24 mouse cellular contexts compared by ENCODE assay signal in the genomic region with DNA sequence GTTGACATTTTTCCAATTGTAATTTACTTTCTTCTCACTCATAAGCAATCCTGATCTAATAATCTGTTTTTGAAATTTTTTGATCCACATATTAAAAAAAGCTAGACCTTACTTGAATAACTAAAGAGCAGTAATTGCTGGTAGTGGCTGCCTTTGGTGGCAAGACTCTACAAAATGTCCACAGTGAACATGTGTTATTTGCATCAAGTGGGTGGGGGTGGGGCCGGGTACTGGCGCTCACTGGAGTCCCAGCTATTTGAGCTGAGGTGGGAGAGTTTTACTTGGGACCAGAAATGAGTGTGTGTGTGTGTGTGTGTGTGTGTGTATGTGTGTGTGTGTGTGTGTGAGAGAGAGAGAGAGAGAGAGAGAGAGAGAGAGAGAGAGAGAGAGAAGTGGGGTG.
DNase-seq lines count a peak whose midpoint lies in the region; ATAC-seq and TF ChIP-seq lines count a peak whose summit lies in the region.
"Had no signal": no experiment of that assay in that cellular context is flagged by ENCODE, and none has a peak within 500 bp of the region (broad histone marks: within the 10 kb centered on the region; RNA-seq: fewer than 3 reads in every experiment).

No protein-coding gene starts in this region.

- DNase-seq in gastrocnemius, adult 2 months: no peak
- no peak for DNase-seq in gastrocnemius, postnatal 25 days
- no peak for DNase-seq in limb, embryonic 10.5 days (ENCODE audit: low spot score)
- no peak for DNase-seq in right cerebral cortex, adult 2 months (ENCODE audit: low spot score in 2 of 2)
- DNase-seq: adrenal gland, postnatal 25 days; cerebellum, adult 8-10 months; gastrocnemius, postnatal 10 days; heart, adult 11 months; heart, postnatal 14 days; kidney, adult 2 months; kidney, postnatal 14 days; lung, embryonic 14.5 days; lung, postnatal 36 days; right cerebral cortex, postnatal 4 days had no signal

- intact Hi-C loops in gastrocnemius, adult 2 months (cut with DNase I): no loop called here

- 48% methylated on average over 2 of the region's 2 CpGs for WGBS in intestine, embryonic 16.5 days
- 61% methylated on average over 2 of the region's 2 CpGs for WGBS in intestine, postnatal 0 days
- 78% methylated on average over 2 of the region's 2 CpGs for WGBS in limb, embryonic 10.5 days
- WGBS in small intestine, adult 2 months: 81% methylated on average over 2 of the region's 2 CpGs

- H3K9ac ChIP-seq in intestine, embryonic 16.5 days (ENCODE audit: low read depth, low read length): no peak overlapping the region
- no peak overlapping the region for H3K9ac ChIP-seq in intestine, postnatal 0 days (ENCODE audit: low read depth, low read length)
- H3K9ac ChIP-seq: forebrain, embryonic 13.5 days; limb, embryonic 15.5 days; liver, embryonic 14.5 days; lung, embryonic 14.5 days; midbrain, embryonic 15.5 days; neural tube, embryonic 12.5 days had no signal

- ATAC-seq in intestine, embryonic 16.5 days: no peak
- ATAC-seq in intestine, postnatal 0 days: no peak
- ATAC-seq: forebrain, embryonic 13.5 days; hindbrain, postnatal 0 days; midbrain, embryonic 15.5 days had no signal

- H3K27me3 ChIP-seq in intestine, embryonic 16.5 days (replicated peaks; ENCODE audit: control insufficient read depth, insufficient read depth, low read length): no peaks in the 10 kb centered on the region
- H3K27me3 ChIP-seq in intestine, postnatal 0 days (replicated peaks; ENCODE audit: control insufficient read depth, insufficient read depth, low read length): no peaks in the 10 kb centered on the region
- no peaks in the 10 kb centered on the region for H3K27me3 ChIP-seq in limb, embryonic 10.5 days (ENCODE audit: low read depth, poor library complexity, severe bottlenecking)
- H3K27me3 ChIP-seq in small intestine, adult 2 months (ENCODE audit: control insufficient read depth, insufficient read depth, low read length): no peaks in the 10 kb centered on the region
- H3K27me3 ChIP-seq: forebrain, embryonic 13.5 days; limb, embryonic 15.5 days; midbrain, embryonic 15.5 days; neural tube, embryonic 12.5 days had no signal

- H3K27ac ChIP-seq in gastrocnemius, adult 2 months: peak overlapping the region; percentile 43
- H3K27ac ChIP-seq in intestine, embryonic 16.5 days (ENCODE audit: low read length): peak overlapping the region; percentile 84; the same call in 1 of the 2 replicates
- no peak overlapping the region for H3K27ac ChIP-seq in intestine, postnatal 0 days (ENCODE audit: low read depth, low read length)
- peak overlapping the region; percentile 87 for H3K27ac ChIP-seq in limb, embryonic 10.5 days
- H3K27ac ChIP-seq in small intestine, adult 2 months (ENCODE audit: insufficient read depth, low read depth, low read length): peak overlapping the region; percentile 52; the same call in 1 of the 2 replicates
- H3K27ac ChIP-seq: forebrain, embryonic 13.5 days; hindbrain, postnatal 0 days; liver, embryonic 14.5 days; midbrain, embryonic 15.5 days; neural tube, embryonic 12.5 days had no signal

- no peak for TF ChIP-seq POLR2A in small intestine, adult 2 months (IDR thresholded peaks at IDR 0.05; ENCODE audit: low read depth, low read length)

- TF ChIP-seq CTCF in gastrocnemius, adult 2 months (IDR thresholded peaks at IDR 0.05): no peak
- TF ChIP-seq CTCF in intestine, postnatal 0 days (IDR thresholded peaks at IDR 0.05; ENCODE audit: low read depth): no peak
- TF ChIP-seq CTCF in small intestine, adult 2 months (IDR thresholded peaks at IDR 0.05; ENCODE audit: extremely low read depth, insufficient read length, insufficient replicate concordance, low read depth, low read length): no peak

- H3K4me3 ChIP-seq in gastrocnemius, adult 2 months: no peak overlapping the region
- H3K4me3 ChIP-seq in intestine, embryonic 16.5 days (ENCODE audit: low read length): no peak overlapping the region
- H3K4me3 ChIP-seq in intestine, postnatal 0 days (ENCODE audit: low read depth, low read length): no peak overlapping the region
- H3K4me3 ChIP-seq in limb, embryonic 10.5 days: no peak overlapping the region
- H3K4me3 ChIP-seq in small intestine, adult 2 months (ENCODE audit: low read depth, low read length): no peak overlapping the region
- H3K4me3 ChIP-seq: erythroblast, embryonic 14.5 days; forebrain, embryonic 13.5 days; limb, embryonic 15.5 days; midbrain, embryonic 15.5 days; neural tube, embryonic 12.5 days had no signal

- no peaks in the 10 kb centered on the region for H3K36me3 ChIP-seq in intestine, embryonic 16.5 days (ENCODE audit: control insufficient read depth, insufficient read depth, low read length)
- H3K36me3 ChIP-seq in intestine, postnatal 0 days (ENCODE audit: control insufficient read depth, insufficient read depth): no peaks in the 10 kb centered on the region; the same call in 1 of the 2 replicates
- H3K36me3 ChIP-seq in limb, embryonic 10.5 days: 0 out of 2 replicates have a peak, but pooled peaks cover 6% of the 10 kb centered on the region
- no peaks in the 10 kb centered on the region for H3K36me3 ChIP-seq in small intestine, adult 2 months (ENCODE audit: control insufficient read depth, insufficient read depth, low read length)
- H3K36me3 ChIP-seq: limb, embryonic 15.5 days; midbrain, embryonic 15.5 days; neural tube, embryonic 12.5 days had no signal

- no peak overlapping the region for H3K4me2 ChIP-seq in intestine, embryonic 16.5 days (ENCODE audit: low read depth, low read length)
- no peak overlapping the region for H3K4me2 ChIP-seq in intestine, postnatal 0 days (replicated peaks; ENCODE audit: low read depth)
- H3K4me2 ChIP-seq: forebrain, embryonic 13.5 days; limb, embryonic 15.5 days; lung, embryonic 14.5 days; midbrain, embryonic 15.5 days; neural tube, embryonic 12.5 days had no signal

- peaks cover 21% of the 10 kb centered on the region for H3K4me1 ChIP-seq in intestine, embryonic 16.5 days (ENCODE audit: control insufficient read depth, insufficient read depth, low read length)
- 0 out of 2 replicates have a peak, but pooled peaks cover 2% of the 10 kb centered on the region for H3K4me1 ChIP-seq in intestine, postnatal 0 days (replicated peaks; ENCODE audit: control insufficient read depth, insufficient read depth, low read length)
- H3K4me1 ChIP-seq in limb, embryonic 10.5 days: peaks cover 68% of the 10 kb centered on the region
- peaks cover under 1% of the 10 kb centered on the region; the same call in 1 of the 2 replicates for H3K4me1 ChIP-seq in small intestine, adult 2 months (ENCODE audit: control insufficient read depth, insufficient read depth, insufficient read length, low read length)

- H3K9me3 ChIP-seq in intestine, embryonic 16.5 days (ENCODE audit: control insufficient read depth, low read length): no peaks in the 10 kb centered on the region
- no peaks in the 10 kb centered on the region for H3K9me3 ChIP-seq in intestine, postnatal 0 days (ENCODE audit: control insufficient read depth)
- no peaks in the 10 kb centered on the region for H3K9me3 ChIP-seq in limb, embryonic 10.5 days (replicated peaks)
- H3K9me3 ChIP-seq: forebrain, embryonic 13.5 days; limb, embryonic 15.5 days; midbrain, embryonic 15.5 days; neural tube, embryonic 12.5 days had no signal
